Mouse (Mus musculus) heart, embryonic 15.5 days (tissue): ENCODE data around the gene Zfp580. TPM values are rescaled to one million over a fixed set of nuclear protein-coding genes. Genes with fewer than 3 reads are reported as not detected.
"Not testable (repeated sequence)": the region's sequence is repeated elsewhere in the genome, so short reads cannot be mapped to it uniquely, and the experiment has no call there.

Source experiments
- ATAC-seq: fragments of 200-750 bp; cut with Nextera tagmentation; replicated peaks from 2 replicates; pipeline ENCODE4 v1.8.0; 2017; ENCODE audit warnings: low read depth, moderate TSS enrichment; ENCODE audit not compliant: insufficient number of reproducible peaks, insufficient read depth, low FRiP score
- H3K27ac ChIP-seq: fragments of 300-500 bp; sonication (generic); 2 replicates; pipeline ENCODE4 v1.5.1; 2015; ENCODE audit warnings: mild to moderate bottlenecking, inconsistent platforms
- H3K27me3 ChIP-seq: fragments of 300-500 bp; sonication (generic); 2 replicates; pipeline ENCODE4 v1.6.1; 2015; ENCODE audit warnings: inconsistent platforms
- H3K36me3 ChIP-seq: fragments of 300-500 bp; sonication (generic); 2 replicates; pipeline ENCODE4 v1.6.1; 2015; ENCODE audit warnings: mild to moderate bottlenecking, inconsistent platforms
- H3K4me1 ChIP-seq: fragments of 300-500 bp; sonication (generic); replicated peaks from 2 replicates; pipeline ENCODE4 v1.6.1; 2015; ENCODE audit warnings: inconsistent platforms
- H3K4me2 ChIP-seq: fragments of 300-500 bp; sonication (generic); 2 replicates; pipeline ENCODE4 v1.6.1; 2015; ENCODE audit warnings: inconsistent platforms, mild to moderate bottlenecking, moderate library complexity
- H3K4me3 ChIP-seq: fragments of 300-500 bp; sonication (generic); 2 replicates; pipeline ENCODE4 v1.5.1; 2015; ENCODE audit warnings: mild to moderate bottlenecking, inconsistent platforms
- H3K9ac ChIP-seq: fragments of 300-500 bp; sonication (generic); 2 replicates; pipeline ENCODE4 v1.6.1; 2015; ENCODE audit warnings: mild to moderate bottlenecking, inconsistent platforms
- H3K9me3 ChIP-seq: fragments of 300-500 bp; sonication (generic); replicated peaks from 2 replicates; pipeline ENCODE4 v1.6.1; 2016; ENCODE audit warnings: inconsistent platforms
- WGBS: fragments of 180-500 bp; shearing (Covaris S2); methylation state at CpG from one replicate; pipeline ENCODE4 v1.1.7; 2015; ENCODE audit warnings: mixed read lengths; 5-methylcytosine and 5-hydroxymethylcytosine counted together
- polyA plus RNA-seq: library from polyadenylated mRNA; unstranded; fragments of >200 nt; fragmentation: Nextera tagmentation; extraction: Ambion mirVana; gene quantifications from 2 replicates; pipeline ENCODE4 v1.2.1, GENCODE M21; 2015

Zfp580 gene
- polyA plus RNA-seq, 1 experiment from 2014 or later = 14.7 TPM

GRCm38 (mm10) chr7:5076931-5077330, 25.6 kb downstream of the Zfp580 start:
- H3K9ac ChIP-seq = no peak overlapping the region
- peaks cover 66% of the 10 kb centered on the region for H3K36me3 ChIP-seq

GRCm38 (mm10) chr7:5079365-5080009, 28.1 kb downstream of the Zfp580 start:
- peak; percentile 3; the same call in 1 of the 2 replicates for ATAC-seq
- H3K9me3 ChIP-seq, H3K27me3 ChIP-seq: not testable (repeated sequence)
- Histone ChIP-seq H3K4me1 (peaks cover 26% of the 10 kb centered on the region), H3K4me3 (peak overlapping the region; percentile 96), H3K9ac (peak overlapping the region; percentile 41; the same call in 1 of the 2 replicates), H3K4me2 (peak overlapping the region; percentile 88), H3K36me3 (peaks cover 48% of the 10 kb centered on the region), H3K27ac (peak overlapping the region; percentile 97)
- 45% methylated on average over 11 of the region's 13 CpGs for WGBS

More at GRCm38 (mm10) chr7:5076931-5077330, 25.6 kb downstream of the Zfp580 start:
- H3K9me3 ChIP-seq = no peaks in the 10 kb centered on the region
- ATAC-seq = no peak
- no peak overlapping the region for H3K4me2 ChIP-seq
- H3K4me3 ChIP-seq = no peak overlapping the region
- H3K27ac ChIP-seq = no peak overlapping the region
- whole genome bisulfite sequencing = 73% methylated on average over 2 of the region's 2 CpGs
- peaks cover 14% of the 10 kb centered on the region for H3K4me1 ChIP-seq
- no peaks in the 10 kb centered on the region for H3K27me3 ChIP-seq

GRCm38 (mm10) chr7:5080010-5080751, 28.8 kb downstream of the Zfp580 start, which contains the start of gene Epn1:
Gene Epn1, plus strand, starts transcription at chr7:5080235.
- under 1% methylated on average over 79 of the region's 81 CpGs for WGBS
- ATAC-seq = peak; percentile 95
- peak within 1 kb of the TSS; percentile 97 for H3K9ac ChIP-seq
- peak within 1 kb of the TSS; percentile 88 for H3K4me2 ChIP-seq
- peak within 1 kb of the TSS; percentile 97 for H3K27ac ChIP-seq
- peak within 1 kb of the TSS; percentile 96 for H3K4me3 ChIP-seq
- peaks cover 31% of the 10 kb centered on the region for H3K4me1 ChIP-seq
- peaks cover 48% of the 10 kb centered on the region for H3K36me3 ChIP-seq
- H3K9me3 ChIP-seq = no peaks in the 10 kb centered on the region
- H3K27me3 ChIP-seq = no peaks in the 10 kb centered on the region

- 10% methylated on average over 6 of the region's 6 CpGs for WGBS
- H3K4me3 ChIP-seq = peak overlapping the region; percentile 96
- peaks cover 31% of the 10 kb centered on the region for H3K4me1 ChIP-seq
- peaks cover 50% of the 10 kb centered on the region for H3K36me3 ChIP-seq
- H3K27ac ChIP-seq = peak overlapping the region; percentile 97
- H3K4me2 ChIP-seq = peak overlapping the region; percentile 88
- no peaks in the 10 kb centered on the region for H3K27me3 ChIP-seq
- H3K9ac ChIP-seq = peak overlapping the region; percentile 97
- no peaks in the 10 kb centered on the region for H3K9me3 ChIP-seq
- ATAC-seq = no peak
Measured at GRCm38 (mm10) chr7:5080815-5081214, 29.5 kb downstream of the Zfp580 start.

DNA sequence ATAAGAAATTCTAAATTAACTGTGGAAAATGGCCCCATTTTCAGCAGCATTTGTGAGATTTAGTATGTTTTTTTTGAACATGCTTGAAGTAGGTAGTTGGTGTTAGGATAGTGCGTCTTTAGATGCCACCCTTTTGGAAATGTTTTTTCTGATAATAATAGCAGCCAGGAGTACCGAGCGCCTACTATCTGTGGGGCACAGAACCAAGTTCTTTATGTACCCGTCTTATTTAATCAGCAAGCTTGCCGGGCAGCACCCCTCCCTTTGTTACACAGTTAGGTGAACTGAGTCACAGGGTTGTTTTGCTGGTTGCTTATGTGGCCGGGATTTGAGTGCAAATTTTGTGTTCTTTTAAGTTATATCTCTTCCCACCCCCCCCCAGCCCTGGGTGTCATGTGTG, 29.9 kb downstream of the Zfp580 start:
- Histone ChIP-seq H3K9me3 (no peaks in the 10 kb centered on the region), H3K27me3 (no peaks in the 10 kb centered on the region), H3K36me3 (peaks cover 47% of the 10 kb centered on the region), H3K27ac (no peak overlapping the region), H3K4me1 (peaks cover 31% of the 10 kb centered on the region), H3K9ac (peak overlapping the region; percentile 97; the same call in 1 of the 2 replicates), H3K4me2 (peak overlapping the region; percentile 88), H3K4me3 (peak overlapping the region; percentile 96)
- WGBS = 58% methylated on average over 6 of the region's 6 CpGs
- ATAC-seq = no peak

DNA sequence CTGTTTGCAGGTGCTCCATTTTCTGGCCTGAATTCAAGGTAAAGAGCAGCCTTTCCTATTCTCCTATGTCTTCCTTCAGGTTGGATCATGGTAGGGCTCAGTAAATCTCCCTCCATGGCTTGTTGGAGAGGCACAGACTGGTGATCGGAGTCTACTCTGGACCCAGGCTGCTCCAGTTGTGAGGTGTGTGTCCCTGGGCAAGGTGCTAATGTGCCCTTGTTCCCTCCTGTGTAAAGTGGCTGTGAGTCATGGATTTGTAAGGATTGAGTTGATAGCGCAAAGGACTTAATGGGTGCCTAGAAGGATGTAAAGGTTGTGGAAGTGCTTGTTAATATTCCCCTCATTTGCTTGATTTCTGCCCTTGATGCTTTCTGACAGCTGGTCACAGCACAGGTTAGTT, 30.6 kb downstream of the Zfp580 start:
- Histone ChIP-seq H3K27me3 (no peaks in the 10 kb centered on the region), H3K9me3 (no peaks in the 10 kb centered on the region), H3K27ac (no peak overlapping the region), H3K36me3 (peaks cover 40% of the 10 kb centered on the region), H3K4me3 (peak overlapping the region; percentile 96; the same call in 1 of the 2 replicates), H3K9ac (no peak overlapping the region), H3K4me1 (peaks cover 31% of the 10 kb centered on the region), H3K4me2 (peak overlapping the region; percentile 88)
- WGBS = 95% methylated on average over 2 of the region's 2 CpGs
- ATAC-seq = no peak

GRCm38 (mm10) chr7:5083325-5084105, 32.2 kb downstream of the Zfp580 start:
- H3K4me1 ChIP-seq = peaks cover 31% of the 10 kb centered on the region
- H3K27ac ChIP-seq = 0 out of 2 replicates have a peak overlapping the region, but pooled peaks have one; percentile 11
- H3K9ac ChIP-seq = no peak overlapping the region
- ATAC-seq = no peak
- H3K4me3 ChIP-seq = no peak overlapping the region
- H3K27me3 ChIP-seq = no peaks in the 10 kb centered on the region
- WGBS = 88% methylated on average over 18 of the region's 18 CpGs
- H3K9me3 ChIP-seq = no peaks in the 10 kb centered on the region
- peaks cover 30% of the 10 kb centered on the region for H3K36me3 ChIP-seq
- no peak overlapping the region for H3K4me2 ChIP-seq

GRCm38 (mm10) chr7:5085512-5085911, 34.2 kb downstream of the Zfp580 start:
- H3K36me3 ChIP-seq = peaks cover 23% of the 10 kb centered on the region; the same call in 1 of the 2 replicates
- WGBS = 75% methylated on average over 1 of the region's 1 CpGs
- no peak overlapping the region for H3K27ac ChIP-seq
- H3K9ac ChIP-seq = no peak overlapping the region
- H3K4me3 ChIP-seq = no peak overlapping the region
- H3K4me2 ChIP-seq = no peak overlapping the region
- H3K9me3 ChIP-seq = no peaks in the 10 kb centered on the region
- ATAC-seq = no peak
- H3K4me1 ChIP-seq = peaks cover 29% of the 10 kb centered on the region
- H3K27me3 ChIP-seq = no peaks in the 10 kb centered on the region

GRCm38 (mm10) chr7:5086921-5087440, 35.6 kb downstream of the Zfp580 start:
- ATAC-seq = no peak

GRCm38 (mm10) chr7:5087886-5088285, 36.5 kb downstream of the Zfp580 start:
- Histone ChIP-seq H3K27me3 (no peaks in the 10 kb centered on the region), H3K36me3 (peaks cover 27% of the 10 kb centered on the region; the same call in 1 of the 2 replicates)
- 83% methylated on average over 4 of the region's 4 CpGs for WGBS

More at GRCm38 (mm10) chr7:5086921-5087440, 35.6 kb downstream of the Zfp580 start:
- Histone ChIP-seq H3K4me2 (no peak overlapping the region), H3K9me3 (no peaks in the 10 kb centered on the region), H3K27ac (no peak overlapping the region), H3K36me3 (peaks cover 23% of the 10 kb centered on the region; the same call in 1 of the 2 replicates), H3K9ac (no peak overlapping the region), H3K27me3 (no peaks in the 10 kb centered on the region), H3K4me1 (peaks cover 16% of the 10 kb centered on the region), H3K4me3 (no peak overlapping the region)
- 75% methylated on average over 5 of the region's 5 CpGs for WGBS

More at GRCm38 (mm10) chr7:5087886-5088285, 36.5 kb downstream of the Zfp580 start:
- Histone ChIP-seq H3K4me1 (peaks cover 13% of the 10 kb centered on the region), H3K4me2 (no peak overlapping the region), H3K9me3 (no peaks in the 10 kb centered on the region), H3K27ac (no peak overlapping the region), H3K4me3 (no peak overlapping the region), H3K9ac (no peak overlapping the region)
- no peak for ATAC-seq
